Mouse (Mus musculus): ENCODE measurements at regions not wholly inside any gene's neighbourhood (a gene's known extent, or its start where the extent isn't known, plus 50 kb on each side); places are given as distances from the start of the nearest gene placed in this dataset.

DNA sequence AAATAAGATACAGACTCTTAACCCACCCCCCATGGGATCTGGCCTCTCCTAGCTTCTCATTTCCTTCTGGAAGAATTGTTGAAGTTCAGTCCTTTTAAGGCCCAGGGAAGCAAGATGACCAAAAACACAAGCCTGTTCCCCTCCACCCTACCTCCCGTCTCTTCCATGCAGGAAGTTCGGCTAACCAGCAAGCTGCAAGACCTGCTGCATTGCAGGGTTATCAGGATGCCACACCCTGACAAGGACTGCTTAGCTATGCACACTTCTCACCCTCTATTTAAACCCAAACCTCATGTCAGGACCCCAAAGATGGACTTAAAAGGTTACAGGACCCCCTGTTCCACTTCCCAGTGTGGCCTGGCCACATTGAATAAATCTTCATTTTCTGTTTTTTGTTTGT, 119.2 kb upstream of the Lemd2 start:
- TF ChIP-seq ETS1 (IDR thresholded peaks at IDR 0.05; ENCODE audit: low read depth, low read length) (peak; percentile 53; the same call in 1 of the 2 replicates), CHD2 (IDR thresholded peaks at IDR 0.05; ENCODE audit: low read length) (no peak), SMC3 (IDR thresholded peaks at IDR 0.05; ENCODE audit: low read depth, low read length) (no peak), JUND (IDR thresholded peaks at IDR 0.05; ENCODE audit: low read depth, low read length) (no peak), CHD1 (IDR thresholded peaks at IDR 0.05; ENCODE audit: low read depth, low read length) (no peak), MEF2A (IDR thresholded peaks at IDR 0.05; ENCODE audit: extremely low read depth, insufficient replicate concordance, low read depth, low read length, poor library complexity, severe bottlenecking) (no peak), POLR2AphosphoS2 (IDR thresholded peaks at IDR 0.05; ENCODE audit: low read length) (no peak), MYC (IDR thresholded peaks at IDR 0.05; ENCODE audit: low read depth, low read length) (no peak), POLR2AphosphoS5 (IDR thresholded peaks at IDR 0.05; ENCODE audit: borderline replicate concordance, low read depth, low read length) (no peak), EP300 (IDR thresholded peaks at IDR 0.05; ENCODE audit: low read depth in 1 of 2, low read length in 2 of 2) (peak; percentile 42 to 55; a peak in 3 of 4 replicates), KAT2A (conservative IDR thresholded peaks at IDR 0.05; ENCODE audit: low read depth, low read length) (no peak)
- peak overlapping the region; percentile 33 to 55; a peak in 3 of 4 replicates for H3K4me3 ChIP-seq (ENCODE audit: control insufficient read depth in 1 of 2, insufficient read depth in 1 of 2, low read depth in 2 of 2, low read length in 2 of 2)
- H3K9me3 ChIP-seq (replicated peaks; ENCODE audit: insufficient read depth, low read length): no peaks in the 10 kb centered on the region
- H3K79me2 ChIP-seq (ENCODE audit: control insufficient read depth, insufficient read depth, low read length, poor library complexity): no peaks in the 10 kb centered on the region
- DNase-seq (ENCODE audit: low read depth, low spot score): peak; percentile 69
- H3K27me3 ChIP-seq (ENCODE audit: control insufficient read depth in 1 of 2, insufficient read depth in 2 of 2, low read length in 2 of 2): no peaks in the 10 kb centered on the region
- peaks cover 0 to 16% of the 10 kb centered on the region in 2 experiments; a peak in 2 of 4 replicates for H3K36me3 ChIP-seq (ENCODE audit: control insufficient read depth in 1 of 2, insufficient read depth in 2 of 2, low read length in 2 of 2)
- H3K27ac ChIP-seq (ENCODE audit: control insufficient read depth, low read depth, low read length): peak overlapping the region; percentile 76
- no peak overlapping the region for H3K9ac ChIP-seq (ENCODE audit: control insufficient read depth, low read depth, low read length, poor library complexity, severe bottlenecking)
- H3K4me1 ChIP-seq (ENCODE audit: control insufficient read depth in 1 of 2, insufficient read depth in 2 of 2, low read length in 2 of 2): peaks cover 13 to 42% of the 10 kb centered on the region in 2 experiments

DNA sequence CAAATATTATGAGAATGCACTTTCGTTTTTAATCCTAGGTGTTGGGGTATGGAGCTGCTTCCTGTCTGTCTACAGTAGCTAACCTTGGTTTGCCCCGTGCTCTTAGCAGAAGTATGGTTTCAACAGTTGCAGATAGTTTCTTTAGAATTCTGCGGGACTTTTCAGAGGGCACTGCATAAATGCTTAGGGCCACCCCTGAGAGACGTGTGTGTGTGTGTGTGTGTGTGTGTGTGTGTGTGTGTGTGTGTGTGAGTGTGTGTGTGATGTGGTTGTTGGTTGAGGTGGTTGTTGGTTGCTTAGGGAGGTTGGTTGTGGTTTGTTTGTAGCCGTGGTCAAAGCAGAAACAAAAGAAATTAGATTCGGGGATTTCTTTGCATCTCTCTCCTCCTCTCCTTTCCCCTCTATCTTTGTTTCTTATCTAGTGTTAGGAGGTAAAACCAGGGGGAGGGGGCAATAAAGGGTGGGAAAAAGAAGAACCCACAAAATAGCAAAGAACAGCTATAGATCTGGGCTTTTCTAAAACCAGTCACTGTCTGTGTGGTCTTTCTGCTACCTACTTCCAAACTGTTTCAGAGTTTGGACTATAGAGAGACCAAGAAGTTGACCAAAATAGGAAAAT, 118.7 kb upstream of the Lemd2 start:
- DNase-seq (ENCODE audit: low read depth, low spot score): peak; percentile 63
- peaks cover 0 to 16% of the 10 kb centered on the region in 2 experiments; a peak in 2 of 4 replicates for H3K36me3 ChIP-seq (ENCODE audit: control insufficient read depth in 1 of 2, insufficient read depth in 2 of 2, low read length in 2 of 2)
- H3K27me3 ChIP-seq (ENCODE audit: control insufficient read depth in 1 of 2, insufficient read depth in 2 of 2, low read length in 2 of 2): no peaks in the 10 kb centered on the region
- H3K4me1 ChIP-seq (ENCODE audit: control insufficient read depth in 1 of 2, insufficient read depth in 2 of 2, low read length in 2 of 2): peaks cover 13 to 42% of the 10 kb centered on the region in 2 experiments
- H3K9ac ChIP-seq (ENCODE audit: control insufficient read depth, low read depth, low read length, poor library complexity, severe bottlenecking): peak overlapping the region; percentile 47
- H3K9me3 ChIP-seq (replicated peaks; ENCODE audit: insufficient read depth, low read length): no peaks in the 10 kb centered on the region
- no peaks in the 10 kb centered on the region for H3K79me2 ChIP-seq (ENCODE audit: control insufficient read depth, insufficient read depth, low read length, poor library complexity)
- TF ChIP-seq ZNF384 (IDR thresholded peaks at IDR 0.05; ENCODE audit: low read depth, low read length) (peak; percentile 20; the same call in 1 of the 2 replicates), MAZ (IDR thresholded peaks at IDR 0.05; ENCODE audit: low read depth, low read length) (peak; percentile 55; the same call in 1 of the 2 replicates), RCOR1 (IDR thresholded peaks at IDR 0.05; ENCODE audit: low read depth, low read length) (peak; percentile 54; the same call in 1 of the 2 replicates), NELFE (IDR thresholded peaks at IDR 0.05; ENCODE audit: low read depth, low read length) (peak; percentile 22; the same call in 1 of the 2 replicates), MEF2A (IDR thresholded peaks at IDR 0.05; ENCODE audit: extremely low read depth, insufficient replicate concordance, low read depth, low read length, poor library complexity, severe bottlenecking) (no peak), SIN3A (IDR thresholded peaks at IDR 0.05; ENCODE audit: low read length) (peak; percentile 14; the same call in 1 of the 2 replicates), EP300 (IDR thresholded peaks at IDR 0.05; ENCODE audit: low read depth in 1 of 2, low read length in 2 of 2) (0 out of 4 replicates have a peak, but pooled peaks have one; percentile 36 to 37), TCF12 (IDR thresholded peaks at IDR 0.05; ENCODE audit: low read depth, low read length) (0 out of 2 replicates have a peak, but pooled peaks have one; percentile 34), TAL1 (IDR thresholded peaks at IDR 0.05; ENCODE audit: low read length) (no peak), ZKSCAN1 (IDR thresholded peaks at IDR 0.05; ENCODE audit: low read depth, low read length) (no peak), GATA1 (IDR thresholded peaks at IDR 0.05; ENCODE audit: low read depth, low read length) (0 out of 2 replicates have a peak, but pooled peaks have one; percentile 30), UBTF (IDR thresholded peaks at IDR 0.05; ENCODE audit: borderline replicate concordance, insufficient read depth, low read depth, low read length) (no peak), ETS1 (IDR thresholded peaks at IDR 0.05; ENCODE audit: low read depth, low read length) (peak; percentile 48; the same call in 1 of the 2 replicates)
- peak overlapping the region; percentile 48 to 55 for H3K4me3 ChIP-seq (ENCODE audit: control insufficient read depth in 1 of 2, insufficient read depth in 1 of 2, low read depth in 2 of 2, low read length in 2 of 2)
- H3K27ac ChIP-seq (ENCODE audit: control insufficient read depth, low read depth, low read length): peak overlapping the region; percentile 76
